Mouse (Mus musculus) retina, embryonic 14.5 days (tissue): ENCODE measurements around the gene R3hdm2.

Experiments
- DNase-seq: peaks from one replicate; pipeline ENCODE4 v3.0.0-alpha.2; 2015; ENCODE audit warnings: low spot score

The R3hdm2 gene

DNA sequence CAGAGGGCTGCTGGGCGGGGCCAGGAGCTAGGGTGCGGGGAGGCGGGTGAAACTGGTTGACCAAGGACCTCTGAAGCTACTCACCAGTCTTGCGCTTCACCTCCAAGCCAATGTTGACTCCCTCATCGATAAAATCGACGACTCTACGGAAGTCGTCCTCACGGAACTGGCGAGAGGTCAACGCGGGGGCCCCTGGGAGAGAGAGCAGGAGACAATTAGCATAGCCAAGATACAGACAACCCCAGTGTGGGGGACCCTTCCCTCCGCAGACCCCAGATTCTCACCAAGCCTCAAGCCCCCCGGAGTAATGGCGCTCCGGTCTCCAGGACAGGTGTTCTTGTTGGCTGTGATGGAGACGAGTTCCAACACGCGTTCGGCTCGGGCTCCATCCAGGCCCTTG is 137.8 kb downstream of the R3hdm2 start:
- DNase-seq: no peak

DNA sequence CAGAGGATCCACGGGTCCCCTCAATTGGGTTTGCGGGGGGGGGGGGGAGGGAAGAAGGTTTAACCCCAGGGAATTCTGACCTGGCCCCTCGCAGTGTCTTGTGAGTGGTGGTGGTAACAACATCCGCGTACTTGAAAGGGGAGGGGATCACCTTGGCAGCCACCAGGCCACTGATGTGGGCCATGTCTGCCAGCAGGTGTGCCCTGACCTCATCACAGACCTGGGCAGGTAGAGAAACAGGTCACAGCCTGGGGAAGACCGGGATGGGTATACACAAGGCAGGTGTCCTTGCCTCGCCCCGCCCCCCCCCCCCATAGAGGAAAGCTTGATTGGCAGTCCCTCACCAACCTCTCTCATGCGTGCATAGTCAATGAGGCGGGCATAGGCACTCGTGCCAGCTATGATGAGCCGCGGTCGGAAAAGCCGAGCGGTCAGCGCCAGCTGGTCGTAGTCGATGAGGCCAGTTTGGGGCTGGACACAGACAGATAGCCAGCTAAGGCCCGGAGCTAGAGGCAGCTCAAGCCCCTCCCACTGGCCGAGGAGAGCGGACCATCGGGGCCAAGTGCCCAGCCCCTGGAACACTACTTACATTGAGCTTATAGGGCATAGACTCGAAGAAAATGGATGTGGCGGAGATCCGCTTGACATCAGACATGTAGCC is 139.0 kb downstream of the R3hdm2 start:
- DNase-seq: no peak

DNA sequence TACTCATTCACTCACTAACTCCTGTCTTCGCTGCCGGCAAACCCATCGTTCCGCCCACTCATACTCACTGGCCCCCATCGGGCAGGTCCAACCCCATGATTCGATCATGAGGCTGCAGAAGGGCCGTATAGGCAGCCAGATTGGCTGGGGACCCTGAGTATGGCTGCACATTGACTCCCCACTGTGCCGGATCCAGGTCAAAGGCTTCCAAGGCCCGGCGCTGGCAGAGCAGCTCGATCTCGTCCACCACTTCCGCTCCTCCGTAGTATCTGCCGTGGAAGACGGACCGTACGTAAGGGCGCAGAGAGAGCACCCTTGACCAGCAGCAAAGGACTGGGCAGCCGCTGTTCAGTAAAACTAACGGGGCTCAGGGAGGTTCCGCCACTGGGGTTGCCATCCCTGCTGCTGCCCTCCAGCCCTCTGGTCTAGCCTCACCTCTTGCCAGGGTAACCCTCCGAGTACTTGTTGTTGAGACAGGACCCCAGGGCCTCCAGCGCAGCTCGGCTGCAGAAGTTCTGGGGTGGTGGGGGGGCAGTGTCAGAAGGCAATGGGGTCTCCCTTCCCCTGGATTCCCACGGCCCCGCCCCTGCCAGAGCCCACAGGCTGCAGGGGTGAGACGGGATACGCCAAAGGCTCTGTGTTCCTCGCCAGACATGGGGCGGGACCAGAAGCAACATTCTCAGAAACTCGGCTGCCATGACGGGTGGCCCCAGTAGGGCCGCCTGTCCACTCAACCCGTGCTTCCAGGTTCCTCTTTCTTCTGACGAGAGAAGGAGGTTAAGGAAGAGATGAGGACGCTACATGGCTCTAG is 140.0 kb downstream of the R3hdm2 start:
- DNase-seq: no peak

DNA sequence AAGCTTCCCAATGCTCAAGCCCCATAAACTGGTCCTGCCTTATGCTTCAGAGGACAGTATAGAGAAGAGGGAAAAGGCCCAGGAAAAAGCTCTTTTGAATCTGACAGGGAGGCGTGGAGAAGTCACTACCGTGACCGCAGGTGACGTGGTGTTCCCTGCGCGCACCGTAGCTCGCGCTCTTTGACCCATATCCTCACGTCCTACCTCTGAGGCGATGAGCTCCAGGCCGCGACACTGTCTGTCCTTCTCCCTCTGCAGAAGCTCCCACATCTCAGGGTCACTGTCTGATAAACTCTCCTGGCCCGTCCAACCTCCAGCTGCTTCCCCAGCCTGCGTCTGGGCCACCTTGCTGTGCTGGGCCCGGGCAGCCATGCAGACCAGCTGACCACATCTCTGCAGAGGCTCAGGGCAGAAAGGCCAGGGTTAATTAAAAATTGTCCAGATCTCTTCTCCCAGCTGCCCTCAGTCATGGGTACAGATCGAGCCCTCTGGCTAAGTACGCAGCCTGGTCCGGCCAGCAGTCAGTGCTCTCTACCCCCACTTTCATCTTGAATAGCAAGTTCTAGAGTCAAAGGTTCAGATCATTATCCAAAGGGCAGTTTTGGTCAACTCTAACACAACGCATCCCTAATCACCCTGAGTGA is 140.7 kb downstream of the R3hdm2 start:
- no peak for DNase-seq

DNA sequence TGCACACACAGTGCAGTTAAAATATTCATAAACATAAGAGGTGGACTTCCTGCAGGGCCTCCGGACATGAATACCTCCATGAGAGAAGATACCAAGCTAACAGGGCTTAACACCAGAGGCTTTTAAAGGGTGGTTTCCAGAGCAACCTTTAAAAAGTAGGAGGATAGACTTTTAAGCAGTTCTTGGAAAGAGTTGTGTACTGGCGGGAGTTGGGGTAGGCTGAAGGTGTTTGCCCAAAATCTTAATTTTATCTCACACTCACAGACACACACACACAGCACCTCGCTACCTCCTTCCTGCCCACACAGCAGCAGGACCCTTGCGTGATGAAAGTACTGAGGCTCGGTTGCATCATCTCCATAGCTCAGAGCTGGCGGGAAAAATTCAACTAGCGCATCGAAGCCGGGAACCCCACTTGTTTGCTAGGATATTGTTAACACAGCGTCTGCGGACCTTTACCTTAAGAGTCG is 141.5 kb downstream of the R3hdm2 start:
- DNase-seq: no peak

DNA sequence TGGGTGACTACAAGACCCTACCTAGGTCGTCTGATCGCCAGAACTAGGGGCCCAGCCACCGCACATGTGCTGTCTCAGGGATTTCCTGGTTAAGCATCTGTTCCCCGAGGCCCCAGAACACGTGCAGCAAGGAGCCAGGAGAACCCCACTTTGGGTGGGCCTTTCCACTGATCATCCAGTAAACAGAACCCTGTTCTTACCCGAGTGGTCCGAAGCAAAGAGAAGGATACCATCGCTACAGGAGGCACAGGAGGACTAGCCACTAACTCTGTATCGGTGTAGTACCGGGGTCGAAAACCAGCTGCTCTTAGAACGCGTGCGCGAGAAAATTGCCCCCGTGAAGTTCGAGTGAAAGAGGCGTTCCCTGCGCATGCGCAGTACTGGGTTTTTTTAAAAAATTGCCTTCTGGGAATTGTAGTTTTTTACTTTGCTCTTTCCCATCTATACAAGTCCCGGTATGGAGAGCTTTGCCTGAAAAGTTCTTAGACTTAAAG is 142.0 kb downstream of the R3hdm2 start, which contains the start of gene Shmt2:
Shmt2 (minus strand) TSS at position 357 of the 494 bp plus-strand sequence.
- DNase-seq: peak; percentile 100

DNA sequence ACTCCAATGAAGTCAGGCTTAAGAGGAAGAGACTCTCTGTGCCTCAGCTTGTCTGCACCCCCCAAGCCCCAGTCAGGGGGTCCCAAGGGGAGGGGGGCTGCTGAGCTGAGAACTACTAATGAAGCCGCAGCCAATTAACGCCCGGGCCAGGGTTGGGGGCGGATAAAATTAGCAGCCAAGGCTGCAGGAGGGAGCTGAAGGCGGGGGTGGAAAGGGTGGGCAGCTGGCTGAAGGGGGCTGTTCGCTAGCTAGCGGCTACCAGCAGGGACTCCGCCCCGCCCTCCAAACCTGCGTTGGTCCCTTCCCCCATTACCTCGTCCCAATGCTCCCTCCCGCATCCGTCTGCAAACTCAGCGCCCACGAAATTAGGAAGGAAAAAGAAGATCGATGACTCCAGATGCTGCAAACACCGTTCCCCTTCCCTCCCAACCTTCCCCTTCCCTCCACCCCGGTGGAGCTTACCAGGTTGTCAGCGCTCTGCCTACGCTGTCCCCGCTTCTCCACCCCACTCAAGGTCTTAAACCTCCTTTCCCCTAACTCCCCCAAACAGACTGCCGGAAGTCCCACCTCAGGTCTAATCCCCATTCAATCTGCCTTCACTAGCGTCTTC is 144.6 kb downstream of the R3hdm2 start:
- peak; percentile 30 for DNase-seq

DNA sequence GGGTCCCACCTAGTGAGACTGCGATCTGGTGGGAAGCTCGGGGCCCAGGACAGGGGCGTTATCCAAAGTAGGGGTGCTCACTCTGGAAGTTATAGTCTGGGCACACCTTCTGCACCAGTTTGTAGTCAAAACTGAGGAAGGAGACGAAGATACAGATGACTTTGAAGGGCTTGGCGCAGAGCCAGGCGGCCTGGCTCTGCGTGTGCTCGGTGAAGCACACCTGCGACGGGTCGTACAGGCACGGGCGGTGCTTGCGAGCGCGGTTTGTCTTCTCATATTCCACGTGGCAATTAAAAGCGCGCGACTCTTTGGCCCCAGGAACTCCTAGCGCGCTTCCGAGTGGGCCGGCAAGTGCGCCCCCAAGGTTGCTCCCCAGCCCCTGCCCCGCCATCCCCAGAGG is 145.9 kb downstream of the R3hdm2 start:
- DNase-seq: no peak

DNA sequence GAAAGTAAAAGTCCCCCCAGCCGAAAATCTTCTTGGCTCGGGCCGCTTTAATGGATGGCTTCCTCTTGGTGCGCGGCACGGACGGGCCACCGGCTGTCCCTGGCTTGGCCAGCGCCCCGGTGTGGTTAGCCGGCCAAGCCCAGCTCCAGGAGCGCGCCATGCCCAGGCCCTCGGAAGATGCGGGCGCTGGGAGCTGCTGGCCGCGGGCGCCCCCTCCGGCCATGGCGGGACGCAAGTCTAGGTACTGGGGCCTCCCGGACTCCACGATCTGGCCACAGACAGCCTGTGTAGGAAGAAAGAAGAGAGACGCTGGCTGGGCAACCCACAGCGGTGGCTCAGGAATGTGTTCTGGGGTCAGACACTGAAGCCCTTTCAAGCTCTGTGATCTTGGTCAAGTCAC is 146.6 kb downstream of the R3hdm2 start:
- DNase-seq: peak; percentile 81

DNA sequence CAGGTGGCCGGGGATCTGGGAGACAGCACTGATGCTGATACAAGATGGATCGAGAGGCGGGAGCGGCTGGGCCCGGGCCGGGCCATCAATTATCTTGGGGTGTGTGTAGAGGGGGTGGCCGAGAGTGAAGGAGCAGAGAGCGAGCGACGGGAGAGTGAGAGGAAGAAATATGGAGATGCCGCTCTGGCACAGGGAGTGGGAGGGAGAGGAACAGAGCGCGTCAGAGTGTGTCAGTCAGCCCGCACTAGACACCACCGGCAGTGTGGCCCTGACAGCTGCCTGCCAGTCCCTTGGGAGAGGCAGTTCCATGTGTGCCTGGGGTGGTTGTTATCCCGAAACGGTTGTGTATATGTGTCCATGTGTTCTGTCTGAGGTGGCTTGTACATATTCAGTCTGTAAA is 147.4 kb downstream of the R3hdm2 start:
- peak; percentile 31 for DNase-seq

DNA sequence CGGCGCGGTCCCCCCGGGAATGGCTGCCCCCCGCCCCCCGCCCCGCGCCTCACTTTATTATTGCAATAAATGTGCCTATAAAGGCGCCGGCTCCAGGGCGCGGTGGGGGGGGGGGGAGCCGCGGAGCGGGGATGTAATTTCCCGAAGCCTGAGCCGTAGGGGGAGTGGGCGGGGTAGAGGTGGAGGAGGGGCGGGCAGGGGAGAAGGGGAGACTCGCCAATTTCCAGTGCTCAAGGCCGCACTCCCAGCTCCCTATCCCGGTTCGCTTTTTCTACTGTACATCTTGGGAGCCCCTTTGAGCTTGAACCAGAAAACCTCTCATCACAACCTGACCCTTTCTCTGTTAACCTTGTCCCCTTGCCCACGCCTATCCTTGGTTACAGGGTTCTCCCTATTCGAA is 150.8 kb downstream of the R3hdm2 start:
- DNase-seq: peak; percentile 16

DNA sequence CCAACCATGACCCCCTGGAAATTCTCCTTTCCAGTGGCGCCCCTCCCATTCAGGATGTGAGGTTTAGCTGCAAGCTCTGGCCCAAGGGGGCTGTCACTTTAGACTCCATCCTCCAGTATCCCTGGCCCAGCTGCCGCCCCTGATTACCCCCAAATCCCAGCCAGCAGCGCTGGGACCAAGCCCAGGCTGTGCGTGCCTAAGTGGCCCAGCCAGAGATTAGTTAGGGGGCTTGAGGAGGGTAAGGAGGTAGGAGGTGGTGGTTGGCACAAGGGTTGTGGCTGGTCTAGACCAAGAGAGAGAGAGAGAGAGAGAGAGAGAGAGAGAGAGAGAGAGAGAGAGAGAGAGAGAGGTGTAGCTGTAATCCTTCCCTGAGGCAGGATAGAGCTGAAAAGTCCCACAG is 151.4 kb downstream of the R3hdm2 start:
- DNase-seq: peak; percentile 22

DNA sequence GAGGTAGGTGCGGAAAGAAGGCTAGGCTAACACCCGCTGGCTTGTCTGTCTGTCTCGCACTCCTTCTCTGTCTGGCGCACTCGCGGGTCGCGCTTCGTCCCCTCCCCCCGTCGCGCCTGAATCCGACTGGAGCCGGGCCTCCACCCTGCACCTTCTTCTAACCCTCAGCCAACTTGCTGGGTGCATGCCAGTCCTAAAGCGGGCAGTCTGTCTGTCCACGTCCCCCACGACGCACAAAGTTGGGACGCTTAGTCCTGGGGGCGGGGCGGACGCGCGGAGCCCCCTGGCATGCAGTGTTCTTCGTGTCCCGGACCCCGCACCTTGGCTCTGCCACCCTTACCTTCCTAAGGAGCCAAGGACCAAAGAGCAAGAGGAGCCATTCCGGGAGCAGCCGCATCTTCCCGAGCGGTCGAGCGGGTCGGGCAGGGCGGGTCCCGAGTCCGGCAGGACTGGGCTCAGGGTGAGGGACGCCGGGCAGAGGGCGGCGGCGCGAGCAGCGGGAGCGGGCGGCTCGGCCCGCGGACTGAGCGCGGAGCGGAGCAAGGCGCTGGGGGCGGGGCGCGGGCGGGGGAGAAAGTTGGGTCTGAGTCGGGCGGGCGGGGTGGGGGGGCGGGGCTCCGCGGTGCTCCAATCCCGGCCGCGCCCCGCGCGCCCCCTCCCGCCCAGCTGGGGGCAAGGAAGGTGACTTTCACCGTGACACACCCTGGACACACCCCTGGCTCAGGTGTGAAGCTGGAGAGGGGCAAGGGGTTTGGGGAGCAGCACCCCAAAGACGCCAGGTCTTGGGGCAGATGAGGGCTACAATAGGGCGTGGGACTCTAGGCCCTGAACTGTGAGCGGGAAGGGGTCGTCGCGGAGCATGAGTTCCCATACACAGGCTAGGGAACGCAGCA is 154.2 kb downstream of the R3hdm2 start, which contains the start of gene Nxph4:
Nxph4 (minus strand) TSS at position 524 of the 893 bp plus-strand sequence.
- DNase-seq: peak; percentile 45

DNA sequence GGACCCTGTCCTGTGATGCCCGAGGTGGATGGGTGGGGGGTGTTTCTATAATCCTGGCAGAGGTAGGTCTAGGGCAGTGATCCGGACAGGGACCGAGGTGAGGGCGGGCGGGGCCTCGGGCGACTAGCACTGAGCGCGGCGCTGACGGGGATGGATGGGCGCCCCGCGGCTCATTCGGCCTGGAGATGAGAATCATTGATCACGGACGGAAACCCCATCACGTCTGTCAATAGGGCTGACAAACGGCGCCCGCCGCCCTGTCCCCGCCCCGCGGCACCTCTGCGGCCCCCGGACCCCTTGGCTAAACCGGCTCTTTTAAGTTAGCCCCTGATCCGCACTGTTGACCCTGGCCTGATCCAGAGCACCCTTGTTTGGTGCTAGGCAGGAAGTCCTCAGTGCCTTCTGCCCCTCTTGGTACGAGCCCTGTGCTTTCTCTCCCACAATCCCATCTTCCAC is 154.8 kb downstream of the R3hdm2 start:
- peak; percentile 18 for DNase-seq

DNA sequence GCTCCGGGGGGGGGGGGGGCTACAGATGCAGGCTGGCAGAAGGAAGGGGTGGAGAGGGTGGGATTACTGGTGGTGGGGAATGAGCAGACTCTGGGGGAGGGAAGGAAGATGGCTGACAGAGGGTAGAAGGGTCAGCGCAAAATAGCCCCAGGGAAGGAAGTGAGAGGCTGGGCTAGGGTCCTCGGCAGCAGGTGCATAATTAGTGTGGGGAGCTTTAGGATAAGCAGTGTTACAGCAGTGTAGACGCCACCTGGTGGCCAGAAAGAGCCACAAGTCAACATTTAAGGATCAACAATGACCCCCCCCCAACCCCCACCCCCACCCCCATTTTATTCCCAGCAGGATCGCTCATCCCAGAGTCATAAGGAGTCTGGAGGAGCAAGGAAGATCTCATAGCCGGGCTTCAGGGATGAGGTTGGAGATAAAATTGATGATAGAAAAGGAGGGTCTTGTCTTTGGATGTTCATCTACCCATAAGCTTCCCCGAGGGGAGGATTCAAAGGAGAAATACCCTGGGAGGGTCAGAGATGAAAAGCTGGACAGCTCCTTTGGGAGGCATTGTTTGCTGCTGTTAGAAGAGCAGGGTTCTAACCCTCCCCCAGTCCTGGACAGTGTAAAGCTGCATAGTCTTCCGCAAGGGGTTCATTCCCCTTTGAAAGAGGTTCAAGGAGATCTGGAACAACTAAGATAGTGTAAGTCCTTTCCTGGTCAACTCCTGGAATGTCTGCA is 156.6 kb downstream of the R3hdm2 start:
- DNase-seq: peak; percentile 82

DNA sequence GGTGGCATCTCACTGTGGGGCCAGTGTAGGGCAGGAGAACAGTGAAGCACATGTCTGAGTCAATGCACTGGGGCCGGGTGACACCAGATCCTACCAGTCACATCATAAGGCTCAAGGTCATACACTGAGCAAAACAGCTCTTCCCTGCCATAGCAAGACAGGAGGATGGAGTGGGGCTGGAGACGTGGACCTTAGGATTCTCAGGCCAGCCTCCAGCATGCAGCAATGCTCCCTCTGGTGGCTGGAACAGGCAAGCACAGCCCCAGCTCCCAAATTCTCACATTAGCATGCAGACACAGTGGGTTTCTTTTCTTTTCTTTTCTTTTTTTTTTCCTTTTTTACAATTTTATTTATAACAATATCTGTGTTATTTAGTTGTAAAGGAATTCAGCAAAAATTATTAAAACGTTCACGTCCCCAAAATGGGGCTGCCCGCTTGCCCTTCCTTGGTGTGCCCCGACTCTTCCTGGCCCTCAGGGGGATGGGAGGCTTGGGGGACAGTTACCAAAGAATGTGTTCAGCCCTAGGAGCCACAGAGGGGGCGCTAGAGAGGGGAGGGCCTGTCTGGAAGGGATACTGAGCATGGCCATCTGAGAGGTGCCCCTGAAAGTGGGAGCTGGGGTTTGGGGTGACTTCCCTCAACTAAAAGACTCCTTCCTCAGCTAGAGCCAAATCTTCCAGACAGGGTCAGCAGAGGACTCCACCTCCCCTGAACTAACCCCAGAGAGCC is 157.9 kb downstream of the R3hdm2 start:
- peak; percentile 90 for DNase-seq

DNA sequence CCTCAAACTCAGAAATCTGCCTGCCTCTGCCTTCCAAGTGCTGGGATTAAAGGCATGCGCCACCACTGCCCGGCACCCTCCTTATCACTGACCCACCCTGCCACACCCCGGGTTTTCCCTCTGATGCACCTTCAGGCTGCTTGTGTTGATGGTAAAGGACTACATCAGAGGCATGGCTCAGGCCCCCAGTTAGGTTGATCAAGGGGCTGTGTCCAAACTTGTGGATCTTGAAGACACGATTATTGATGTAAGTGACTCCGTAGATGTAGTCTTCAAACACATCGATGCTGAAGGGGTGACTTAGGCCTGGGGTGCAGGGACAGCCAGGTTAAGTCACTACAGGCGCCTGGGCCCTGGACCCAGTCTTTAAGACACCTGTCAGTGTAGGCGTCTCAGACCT is 161.4 kb downstream of the R3hdm2 start:
- no peak for DNase-seq

DNA sequence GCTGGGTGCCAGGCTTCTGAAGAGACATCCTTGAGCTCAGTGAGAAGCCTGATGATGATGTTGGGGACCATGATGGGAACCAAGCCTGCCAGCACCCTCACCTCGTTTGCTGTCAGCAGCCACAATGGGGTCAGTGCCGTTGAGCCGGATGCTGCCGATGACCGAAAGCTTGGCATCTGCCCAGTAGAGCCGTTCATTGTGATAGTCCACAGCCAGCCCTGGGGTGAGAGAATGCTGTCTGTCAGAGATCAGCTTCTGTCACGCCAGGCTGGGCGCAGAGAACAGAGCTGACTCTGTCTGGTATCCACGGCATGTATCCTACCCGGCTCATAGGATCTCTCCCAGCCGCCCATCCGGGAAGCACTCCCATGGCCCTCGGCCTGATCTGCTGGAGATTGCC is 162.0 kb downstream of the R3hdm2 start:
- no peak for DNase-seq

DNA sequence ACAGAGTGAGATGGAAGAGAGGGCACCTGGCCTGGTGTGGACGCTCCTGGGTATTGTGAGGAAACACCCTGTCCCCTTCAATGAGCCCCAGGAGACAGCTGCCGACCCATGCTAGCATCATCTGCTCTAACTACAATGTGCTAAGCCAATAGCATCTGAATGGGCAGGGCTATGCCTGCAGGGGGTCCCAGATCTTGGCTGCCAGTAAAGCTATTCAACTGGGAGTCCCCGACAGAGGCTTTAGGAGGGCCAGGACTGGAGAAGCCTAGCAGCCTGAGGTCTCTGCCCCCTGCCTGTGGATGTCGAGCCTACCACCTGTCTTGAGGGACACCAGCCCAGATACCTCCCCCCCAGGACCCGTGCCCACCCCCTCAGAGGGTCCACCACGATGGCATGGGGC is 162.6 kb downstream of the R3hdm2 start:
- DNase-seq: peak; percentile 39

DNA sequence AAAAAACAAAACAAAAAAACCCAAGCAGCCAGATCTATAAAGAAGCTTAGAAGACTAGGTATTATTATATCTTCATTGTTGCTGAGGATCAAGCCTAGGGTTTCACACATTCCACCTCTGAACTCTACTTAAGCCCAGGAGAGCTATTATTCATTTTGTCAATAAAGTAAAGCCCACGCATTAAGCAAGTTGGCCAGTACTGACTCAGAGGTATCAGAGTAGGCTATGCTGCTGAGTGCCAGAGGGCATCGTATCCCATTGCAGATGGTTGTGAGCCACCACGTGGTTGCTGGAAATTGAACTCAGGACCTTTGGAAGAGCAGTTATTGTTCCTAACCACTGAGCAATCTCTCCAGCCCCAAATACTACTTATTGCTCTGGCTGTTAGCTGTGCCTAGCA is 163.8 kb downstream of the R3hdm2 start:
- DNase-seq: no peak
